Mouse (Mus musculus): Measurements from ENCODE around the gene Dtd2. TPM values are rescaled to one million over a fixed set of nuclear protein-coding genes. Genes with fewer than 3 reads are reported as not detected.

Dtd2 gene
- polyA plus RNA-seq, 1 experiment from 2014 or later, result 29.1 TPM

GRCm38 (mm10) chr12:51972269-51973065 is 33.8 kb downstream of the Dtd2 start:
- peaks cover 6% of the 10 kb centered on the region for H3K4me1 ChIP-seq (replicated peaks; ENCODE audit: control insufficient read depth, insufficient read depth, low read length)
- H3K27ac ChIP-seq (ENCODE audit: low read depth), result no peak overlapping the region
- no peak overlapping the region for H3K4me3 ChIP-seq (ENCODE audit: low read depth, low read length)
- H3K27me3 ChIP-seq (replicated peaks; ENCODE audit: control insufficient read depth, insufficient read depth, low read length), result no peaks in the 10 kb centered on the region
- no peak overlapping the region for H3K4me2 ChIP-seq (ENCODE audit: low read length)
- H3K9me3 ChIP-seq (ENCODE audit: control insufficient read depth, low read length), result no peaks in the 10 kb centered on the region
- DNase-seq (ENCODE audit: low spot score) (no peak), ATAC-seq (replicated peaks; ENCODE audit: low FRiP score, low TSS enrichment, low read depth) (no peak)
- H3K36me3 ChIP-seq (ENCODE audit: control insufficient read depth, insufficient read depth, low read length), result no peaks in the 10 kb centered on the region
- no peak overlapping the region for H3K9ac ChIP-seq (ENCODE audit: low read length)
- WGBS, result 95% methylated on average over 5 of the region's 5 CpGs

- DNase-seq (ENCODE audit: low spot score), result peak; percentile 92
- peak; percentile 97 for ATAC-seq (replicated peaks; ENCODE audit: low FRiP score, low TSS enrichment, low read depth)
- H3K4me3 ChIP-seq (ENCODE audit: low read depth, low read length), result peak within 1 kb of the TSS; percentile 71
- under 1% methylated on average over 51 of the region's 53 CpGs for WGBS
- H3K9ac ChIP-seq (ENCODE audit: low read length), result peak within 1 kb of the TSS; percentile 77
- 0 out of 2 replicates have a peak, but pooled peaks cover 3% of the 10 kb centered on the region for H3K36me3 ChIP-seq (ENCODE audit: control insufficient read depth, insufficient read depth, low read length)
- peak within 1 kb of the TSS; percentile 88 for H3K27ac ChIP-seq (ENCODE audit: low read depth)
- peaks cover 6% of the 10 kb centered on the region for H3K4me1 ChIP-seq (replicated peaks; ENCODE audit: control insufficient read depth, insufficient read depth, low read length)
- H3K9me3 ChIP-seq (ENCODE audit: control insufficient read depth, low read length), result no peaks in the 10 kb centered on the region
- peak within 1 kb of the TSS; percentile 58 for H3K4me2 ChIP-seq (ENCODE audit: low read length)
- H3K27me3 ChIP-seq (replicated peaks; ENCODE audit: control insufficient read depth, insufficient read depth, low read length), result no peaks in the 10 kb centered on the region
Observed at GRCm38 (mm10) chr12:51971070-51971664, 35.1 kb downstream of the Dtd2 start, which contains the start of gene Heatr5a. Gene Heatr5a, minus strand, starts transcription at chr12:51971321.

GRCm38 (mm10) chr12:51970352-51971069 is 35.8 kb downstream of the Dtd2 start:
- no peaks in the 10 kb centered on the region for H3K9me3 ChIP-seq (ENCODE audit: control insufficient read depth, low read length)
- peaks cover 6% of the 10 kb centered on the region for H3K4me1 ChIP-seq (replicated peaks; ENCODE audit: control insufficient read depth, insufficient read depth, low read length)
- peak overlapping the region; percentile 88 for H3K27ac ChIP-seq (ENCODE audit: low read depth)
- H3K36me3 ChIP-seq (ENCODE audit: control insufficient read depth, insufficient read depth, low read length), result peaks cover 3% of the 10 kb centered on the region; the same call in 1 of the 2 replicates
- peak overlapping the region; percentile 77 for H3K9ac ChIP-seq (ENCODE audit: low read length)
- ATAC-seq (replicated peaks; ENCODE audit: low FRiP score, low TSS enrichment, low read depth) (no peak), DNase-seq (ENCODE audit: low spot score) (no peak)
- H3K4me2 ChIP-seq (ENCODE audit: low read length), result peak overlapping the region; percentile 58
- 2% methylated on average over 32 of the region's 35 CpGs for WGBS
- no peaks in the 10 kb centered on the region for H3K27me3 ChIP-seq (replicated peaks; ENCODE audit: control insufficient read depth, insufficient read depth, low read length)
- H3K4me3 ChIP-seq (ENCODE audit: low read depth, low read length), result peak overlapping the region; percentile 71

GRCm38 (mm10) chr12:51969876-51970275 is 36.4 kb downstream of the Dtd2 start:
- no peak overlapping the region for H3K27ac ChIP-seq (ENCODE audit: low read depth)
- peak overlapping the region; percentile 71 for H3K4me3 ChIP-seq (ENCODE audit: low read depth, low read length)
- no peaks in the 10 kb centered on the region for H3K27me3 ChIP-seq (replicated peaks; ENCODE audit: control insufficient read depth, insufficient read depth, low read length)
- peak overlapping the region; percentile 58 for H3K4me2 ChIP-seq (ENCODE audit: low read length)
- peaks cover 6% of the 10 kb centered on the region for H3K4me1 ChIP-seq (replicated peaks; ENCODE audit: control insufficient read depth, insufficient read depth, low read length)
- ATAC-seq (replicated peaks; ENCODE audit: low FRiP score, low TSS enrichment, low read depth) (no peak), DNase-seq (ENCODE audit: low spot score) (no peak)
- no peaks in the 10 kb centered on the region for H3K9me3 ChIP-seq (ENCODE audit: control insufficient read depth, low read length)
- peaks cover 3% of the 10 kb centered on the region; the same call in 1 of the 2 replicates for H3K36me3 ChIP-seq (ENCODE audit: control insufficient read depth, insufficient read depth, low read length)
- WGBS, result 13% methylated on average over 7 of the region's 7 CpGs
- peak overlapping the region; percentile 77 for H3K9ac ChIP-seq (ENCODE audit: low read length)

- Histone ChIP-seq H3K27ac (ENCODE audit: low read depth) (no peak overlapping the region), H3K27me3 (replicated peaks; ENCODE audit: control insufficient read depth, insufficient read depth, low read length) (no peaks in the 10 kb centered on the region), H3K4me3 (ENCODE audit: low read depth, low read length) (no peak overlapping the region), H3K9ac (ENCODE audit: low read length) (no peak overlapping the region), H3K4me2 (ENCODE audit: low read length) (no peak overlapping the region), H3K9me3 (ENCODE audit: control insufficient read depth, low read length) (no peaks in the 10 kb centered on the region), H3K4me1 (replicated peaks; ENCODE audit: control insufficient read depth, insufficient read depth, low read length) (peaks cover 6% of the 10 kb centered on the region), H3K36me3 (ENCODE audit: control insufficient read depth, insufficient read depth, low read length) (peaks cover 3% of the 10 kb centered on the region; the same call in 1 of the 2 replicates)
- 81% methylated on average over 2 of the region's 2 CpGs for WGBS
- ATAC-seq (replicated peaks; ENCODE audit: low FRiP score, low TSS enrichment, low read depth) (no peak), DNase-seq (ENCODE audit: low spot score) (no peak)
Observed at GRCm38 (mm10) chr12:51969092-51969491, 37.2 kb downstream of the Dtd2 start.

- no peaks in the 10 kb centered on the region for H3K27me3 ChIP-seq (replicated peaks; ENCODE audit: control insufficient read depth, insufficient read depth, low read length)
- H3K4me2 ChIP-seq (ENCODE audit: low read length), result no peak overlapping the region
- no peak overlapping the region for H3K9ac ChIP-seq (ENCODE audit: low read length)
- H3K9me3 ChIP-seq (ENCODE audit: control insufficient read depth, low read length), result no peaks in the 10 kb centered on the region
- ATAC-seq (replicated peaks; ENCODE audit: low FRiP score, low TSS enrichment, low read depth) (no peak), DNase-seq (ENCODE audit: low spot score) (no peak)
- no peak overlapping the region for H3K27ac ChIP-seq (ENCODE audit: low read depth)
- whole genome bisulfite sequencing, result 79% methylated on average over 9 of the region's 9 CpGs
- peaks cover 6% of the 10 kb centered on the region for H3K4me1 ChIP-seq (replicated peaks; ENCODE audit: control insufficient read depth, insufficient read depth, low read length)
- peaks cover 3% of the 10 kb centered on the region; the same call in 1 of the 2 replicates for H3K36me3 ChIP-seq (ENCODE audit: control insufficient read depth, insufficient read depth, low read length)
- no peak overlapping the region for H3K4me3 ChIP-seq (ENCODE audit: low read depth, low read length)
Observed at GRCm38 (mm10) chr12:51967915-51968595, 38.2 kb downstream of the Dtd2 start.

- Histone ChIP-seq H3K9ac (ENCODE audit: low read length) (no peak overlapping the region), H3K9me3 (ENCODE audit: control insufficient read depth, low read length) (no peaks in the 10 kb centered on the region), H3K4me1 (replicated peaks; ENCODE audit: control insufficient read depth, insufficient read depth, low read length) (no peaks in the 10 kb centered on the region), H3K27ac (ENCODE audit: low read depth) (no peak overlapping the region), H3K36me3 (ENCODE audit: control insufficient read depth, insufficient read depth, low read length) (peaks cover 55% of the 10 kb centered on the region), H3K4me2 (ENCODE audit: low read length) (no peak overlapping the region), H3K27me3 (replicated peaks; ENCODE audit: control insufficient read depth, insufficient read depth, low read length) (no peaks in the 10 kb centered on the region), H3K4me3 (ENCODE audit: low read depth, low read length) (no peak overlapping the region)
- no peak for ATAC-seq (replicated peaks; ENCODE audit: low FRiP score, low TSS enrichment, low read depth)
- 91% methylated on average over 6 of the region's 6 CpGs for WGBS
- no peak for DNase-seq (ENCODE audit: low spot score)
Observed at GRCm38 (mm10) chr12:51957626-51958025, 48.7 kb downstream of the Dtd2 start.

GRCm38 (mm10) chr12:51952309-51952708 is 54.0 kb downstream of the Dtd2 start:
- DNase-seq (ENCODE audit: low spot score) (no peak), ATAC-seq (replicated peaks; ENCODE audit: low FRiP score, low TSS enrichment, low read depth) (no peak)
- 78% methylated on average over 10 of the region's 10 CpGs for WGBS
- Histone ChIP-seq H3K36me3 (ENCODE audit: control insufficient read depth, insufficient read depth, low read length) (peaks cover 76% of the 10 kb centered on the region), H3K4me2 (ENCODE audit: low read length) (no peak overlapping the region), H3K4me1 (replicated peaks; ENCODE audit: control insufficient read depth, insufficient read depth, low read length) (no peaks in the 10 kb centered on the region), H3K9me3 (ENCODE audit: control insufficient read depth, low read length) (no peaks in the 10 kb centered on the region), H3K27ac (ENCODE audit: low read depth) (no peak overlapping the region), H3K27me3 (replicated peaks; ENCODE audit: control insufficient read depth, insufficient read depth, low read length) (no peaks in the 10 kb centered on the region), H3K4me3 (ENCODE audit: low read depth, low read length) (no peak overlapping the region), H3K9ac (ENCODE audit: low read length) (no peak overlapping the region)
